Mouse (Mus musculus): ENCODE data around the gene Setmar. TPM values are rescaled to one million over a fixed set of nuclear protein-coding genes. Genes with fewer than 3 reads are reported as not detected.

The Setmar gene
- total RNA-seq, 2 experiments from 2014 or later = 5.4 to 6.4 TPM

DNA sequence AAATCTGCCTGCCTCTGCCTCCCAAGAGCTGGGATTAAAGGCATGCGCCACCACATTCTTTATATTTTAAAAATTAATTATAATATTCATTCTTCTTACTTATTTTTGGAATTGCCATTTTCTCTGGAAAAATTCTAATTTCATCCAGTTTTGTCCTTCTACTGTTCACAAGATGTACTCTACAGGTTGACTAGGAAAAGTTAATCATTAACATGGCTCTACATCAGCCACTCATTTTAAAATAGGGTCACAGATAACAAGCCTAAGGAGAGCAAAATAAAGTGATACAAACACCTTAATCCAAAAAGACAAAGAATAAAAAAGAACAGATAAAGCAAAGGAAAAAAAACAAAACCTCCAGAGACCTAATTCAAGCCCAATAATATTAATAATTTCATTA, 50.1 kb downstream of the Setmar start:
- DNase-seq = no peak

DNA sequence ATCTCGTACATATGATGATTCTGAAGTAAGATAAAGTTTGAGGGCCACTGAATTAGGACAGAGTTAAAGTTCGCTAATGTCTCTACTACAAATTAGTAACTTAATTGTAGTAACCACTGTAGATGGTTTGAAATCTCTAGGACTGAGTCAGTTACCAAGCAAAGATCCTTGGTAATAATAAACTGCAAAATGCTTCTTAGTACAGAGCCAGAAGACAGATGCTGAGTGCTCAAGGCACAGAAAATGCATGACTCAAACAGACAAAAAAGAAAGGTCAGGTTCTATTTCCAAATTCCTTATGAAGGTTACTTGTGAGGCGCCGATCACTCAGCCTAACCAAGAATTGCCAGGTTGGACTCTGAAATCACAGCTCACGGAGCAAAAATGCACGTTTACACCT, 53.0 kb downstream of the Setmar start:
- peak in 1 of 2 experiments; percentile 4 for DNase-seq

DNA sequence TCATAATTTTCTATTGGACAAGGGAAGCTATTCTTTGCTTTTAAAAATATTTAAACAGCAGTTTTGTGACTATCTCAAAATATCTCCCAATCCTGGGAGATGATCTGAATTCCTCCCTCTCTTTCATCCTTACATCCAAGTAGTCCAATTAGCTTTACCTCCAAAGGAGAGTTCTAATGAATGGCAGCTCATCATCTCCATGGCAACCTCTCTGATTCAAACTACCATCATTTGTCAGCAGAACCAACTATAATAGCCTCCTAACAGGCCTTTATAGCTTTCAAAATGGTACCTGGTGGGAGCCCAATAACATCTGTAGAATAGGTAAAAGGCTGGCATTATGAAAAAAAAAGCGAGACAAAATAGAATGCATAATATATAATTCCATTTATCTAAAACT, 60.6 kb downstream of the Setmar start:
- DNase-seq = no peak

DNA sequence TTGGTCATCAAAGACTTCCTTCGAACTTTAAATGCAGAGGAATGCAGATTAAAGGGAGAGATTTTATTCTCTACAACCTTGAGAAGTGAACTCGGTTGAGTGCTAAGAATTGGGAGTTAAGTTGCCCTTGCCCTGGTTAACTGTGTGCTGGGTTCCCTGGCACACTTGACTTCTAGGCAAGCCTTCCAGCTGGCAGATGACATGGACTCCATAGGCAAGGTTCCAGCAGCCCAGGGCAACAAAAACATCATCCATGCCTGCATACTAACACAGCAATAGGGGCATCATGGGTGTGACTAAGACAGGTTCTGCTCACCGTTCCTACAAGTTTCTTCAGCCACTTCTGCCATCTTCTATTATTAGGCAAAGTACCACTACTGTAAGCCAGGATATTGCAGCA, 61.8 kb downstream of the Setmar start:
- peak; percentile 18 to 41 for DNase-seq

Other genes with a start within 250 kb of the Setmar start
- gene Sumf1, start 120.5 kb downstream of the Setmar start, total RNA-seq (2021) = 10 to 100 TPM; 34.2 to 40.5 TPM
- 100 to 1,000 TPM; 124 to 167 TPM for gene Itpr1, start 148.1 kb downstream of the Setmar start, total RNA-seq (2021)